Mouse (Mus musculus) heart, adult 11 months (tissue): Measurements from ENCODE around the gene Tenm3.

Source experiments
- DNase-seq: peaks from one replicate; pipeline ENCODE4 v3.0.0; 2022

The Tenm3 gene

GRCm38 (mm10) chr8:48740147-48740881, 103.4 kb downstream of the Tenm3 start:
- peak; percentile 55 for DNase-seq

GRCm38 (mm10) chr8:48733731-48734130, 110.0 kb downstream of the Tenm3 start:
- DNase-seq: peak; percentile 81

GRCm38 (mm10) chr8:48733057-48733456, 110.7 kb downstream of the Tenm3 start:
- DNase-seq: peak; percentile 46

GRCm38 (mm10) chr8:48730701-48731100, 113.0 kb downstream of the Tenm3 start:
- DNase-seq: peak; percentile 55

GRCm38 (mm10) chr8:48728833-48729690, 114.7 kb downstream of the Tenm3 start:
- DNase-seq: peak; percentile 56

GRCm38 (mm10) chr8:48728006-48728405, 115.7 kb downstream of the Tenm3 start:
- peak; percentile 50 for DNase-seq

- DNase-seq: peak; percentile 82
Observed at GRCm38 (mm10) chr8:48722744-48723143, 121.0 kb downstream of the Tenm3 start.

GRCm38 (mm10) chr8:48722318-48722717, 121.4 kb downstream of the Tenm3 start:
- peak; percentile 55 for DNase-seq

- no peak for DNase-seq
Observed at GRCm38 (mm10) chr8:48721376-48721775, 122.4 kb downstream of the Tenm3 start.

GRCm38 (mm10) chr8:48715616-48716015, 128.1 kb downstream of the Tenm3 start:
- DNase-seq: peak; percentile 56

- DNase-seq: peak; percentile 79
Observed at GRCm38 (mm10) chr8:48706666-48707065, 137.1 kb downstream of the Tenm3 start.

GRCm38 (mm10) chr8:48704885-48705515, 138.8 kb downstream of the Tenm3 start:
- peak; percentile 85 for DNase-seq

- peak; percentile 97 for DNase-seq
Observed at GRCm38 (mm10) chr8:48704485-48704884, 139.3 kb downstream of the Tenm3 start.

GRCm38 (mm10) chr8:48690665-48691395, 152.9 kb downstream of the Tenm3 start:
- peak; percentile 93 for DNase-seq

- DNase-seq: peak; percentile 59
Observed at GRCm38 (mm10) chr8:48688706-48689105, 155.0 kb downstream of the Tenm3 start.

GRCm38 (mm10) chr8:48688188-48688587, 155.6 kb downstream of the Tenm3 start:
- DNase-seq: peak; percentile 74

- peak; percentile 10 for DNase-seq
Observed at GRCm38 (mm10) chr8:48673476-48673875, 170.3 kb downstream of the Tenm3 start.

- DNase-seq: peak; percentile 42
Observed at GRCm38 (mm10) chr8:48672471-48672870, 171.3 kb downstream of the Tenm3 start.

- peak; percentile 71 for DNase-seq
Observed at GRCm38 (mm10) chr8:48671318-48671717, 172.4 kb downstream of the Tenm3 start.

GRCm38 (mm10) chr8:48670895-48671294, 172.9 kb downstream of the Tenm3 start:
- no peak for DNase-seq

- peak; percentile 43 for DNase-seq
Observed at GRCm38 (mm10) chr8:48670387-48670786, 173.4 kb downstream of the Tenm3 start.

GRCm38 (mm10) chr8:48665193-48665592, 178.6 kb downstream of the Tenm3 start:
- no peak for DNase-seq

- peak; percentile 60 for DNase-seq
Observed at GRCm38 (mm10) chr8:48659226-48659625, 184.5 kb downstream of the Tenm3 start.
